Mouse (Mus musculus): ENCODE measurements around the gene Egflam.

Gene Egflam

DNA sequence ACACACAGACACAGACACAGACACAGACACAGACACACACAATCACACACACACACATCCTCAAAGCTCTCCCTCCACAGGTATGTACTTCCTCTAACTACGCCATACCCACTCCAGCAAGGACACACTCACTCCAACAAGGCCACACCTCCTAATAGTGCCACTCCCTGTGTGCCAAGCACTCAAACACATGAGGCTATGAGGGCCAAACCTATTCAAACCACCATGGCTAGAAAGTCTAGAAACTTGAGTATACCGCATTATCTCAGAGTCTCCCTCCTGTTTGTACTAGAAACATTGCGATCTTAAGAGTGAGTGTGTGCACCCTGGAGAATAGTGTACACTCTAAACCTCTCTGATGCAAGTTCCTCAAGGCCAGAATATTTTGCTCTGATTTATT lies 182.3 kb downstream of the Egflam start:
- DNase-seq: no peak

DNA sequence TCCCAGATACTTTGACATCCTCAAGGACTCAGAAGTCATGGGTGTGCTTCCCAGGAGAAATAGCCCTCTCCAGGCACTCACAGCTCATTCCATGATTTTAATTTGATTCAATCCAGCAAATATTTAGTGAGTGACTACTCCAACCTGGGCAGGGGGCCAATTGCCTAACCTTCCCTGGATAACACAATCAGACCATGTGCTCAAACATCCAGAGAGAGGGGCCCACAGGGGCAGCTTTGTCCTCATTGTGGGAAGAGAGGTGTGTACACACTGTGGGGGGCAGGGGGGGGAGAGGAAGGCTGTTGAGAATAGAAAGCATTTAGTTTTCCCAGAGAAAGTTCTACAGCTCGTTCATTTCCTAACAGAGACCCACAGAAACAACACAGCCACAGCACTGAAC lies 184.5 kb downstream of the Egflam start:
- DNase-seq: peak; percentile 96

DNA sequence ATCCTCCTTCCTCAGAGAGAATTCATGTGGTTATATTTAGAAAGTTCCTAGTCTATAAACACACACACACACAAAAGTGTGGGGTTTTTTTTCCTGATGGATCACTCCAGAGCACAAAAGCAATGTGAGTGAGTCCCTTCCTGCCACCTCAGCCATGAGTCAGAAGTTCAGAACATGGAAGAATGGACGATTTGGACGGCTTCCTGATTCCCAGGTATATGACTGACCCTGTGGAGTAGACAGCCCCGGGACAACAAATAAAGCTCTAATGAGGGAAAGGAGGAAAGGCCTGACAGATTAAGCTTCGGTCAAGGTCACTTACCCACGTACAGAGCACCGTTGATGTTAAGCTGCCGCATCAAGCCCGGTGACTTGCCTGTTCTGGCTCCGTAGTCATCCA lies 190.0 kb downstream of the Egflam start:
- DNase-seq: no peak

DNA sequence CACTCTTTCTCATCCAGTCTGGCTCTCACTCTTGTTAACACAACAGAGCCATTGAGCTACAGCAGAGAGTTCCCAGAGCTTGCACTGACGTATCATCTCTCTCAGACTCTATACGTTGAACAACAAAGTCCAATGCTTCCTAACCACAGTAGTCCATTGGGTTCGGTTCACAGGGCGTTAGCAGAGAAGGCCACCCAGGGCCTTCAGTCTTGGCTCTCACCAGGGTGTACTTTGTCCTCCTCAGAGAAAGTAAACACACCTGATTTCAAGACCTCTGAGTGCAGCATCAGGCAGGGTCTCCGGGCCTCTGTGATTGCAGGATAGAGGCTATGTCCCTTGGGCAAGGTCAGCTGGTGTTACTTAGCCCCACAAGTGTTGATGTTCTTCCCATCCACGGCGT lies 190.9 kb downstream of the Egflam start:
- DNase-seq: no peak

DNA sequence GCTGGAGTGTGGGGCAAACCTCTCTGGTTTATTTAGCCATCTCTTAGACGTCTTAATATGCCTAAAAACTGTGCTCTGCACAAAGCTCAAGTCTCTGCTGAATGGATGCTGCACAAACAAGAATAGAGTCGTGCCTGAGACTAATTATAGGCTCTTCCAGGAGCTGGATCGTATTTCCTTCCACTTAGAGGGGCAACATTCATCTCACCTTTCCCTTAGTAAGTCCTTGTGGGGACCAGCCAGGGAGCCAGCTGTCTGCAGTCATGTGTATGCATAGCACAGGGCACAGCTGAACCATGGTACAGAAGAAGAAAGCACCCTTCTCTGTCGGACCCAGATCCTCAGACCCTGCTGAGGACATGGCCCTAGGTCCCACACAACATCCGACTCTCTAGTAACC lies 192.1 kb downstream of the Egflam start:
- DNase-seq: peak; percentile 93

DNA sequence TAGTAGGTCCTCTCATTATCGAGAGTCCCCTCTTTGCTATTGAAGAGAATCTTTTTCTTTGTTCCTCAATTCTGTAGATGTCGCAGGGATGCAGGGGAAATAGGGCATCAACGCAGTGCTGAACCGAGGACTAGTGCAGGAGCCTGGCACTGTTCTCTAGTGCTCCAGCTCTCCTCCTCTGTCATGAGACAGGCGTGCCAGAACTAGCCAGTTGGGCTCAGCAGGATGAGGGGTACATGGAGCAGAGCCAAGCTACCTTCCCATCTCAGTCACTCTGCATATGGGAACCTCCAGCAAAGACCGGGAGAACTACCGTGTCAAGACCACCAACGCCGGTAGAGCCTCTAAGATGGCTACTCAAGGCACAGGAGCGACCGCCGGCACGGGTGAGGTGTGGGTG lies 193.3 kb downstream of the Egflam start:
- DNase-seq: peak; percentile 89

DNA sequence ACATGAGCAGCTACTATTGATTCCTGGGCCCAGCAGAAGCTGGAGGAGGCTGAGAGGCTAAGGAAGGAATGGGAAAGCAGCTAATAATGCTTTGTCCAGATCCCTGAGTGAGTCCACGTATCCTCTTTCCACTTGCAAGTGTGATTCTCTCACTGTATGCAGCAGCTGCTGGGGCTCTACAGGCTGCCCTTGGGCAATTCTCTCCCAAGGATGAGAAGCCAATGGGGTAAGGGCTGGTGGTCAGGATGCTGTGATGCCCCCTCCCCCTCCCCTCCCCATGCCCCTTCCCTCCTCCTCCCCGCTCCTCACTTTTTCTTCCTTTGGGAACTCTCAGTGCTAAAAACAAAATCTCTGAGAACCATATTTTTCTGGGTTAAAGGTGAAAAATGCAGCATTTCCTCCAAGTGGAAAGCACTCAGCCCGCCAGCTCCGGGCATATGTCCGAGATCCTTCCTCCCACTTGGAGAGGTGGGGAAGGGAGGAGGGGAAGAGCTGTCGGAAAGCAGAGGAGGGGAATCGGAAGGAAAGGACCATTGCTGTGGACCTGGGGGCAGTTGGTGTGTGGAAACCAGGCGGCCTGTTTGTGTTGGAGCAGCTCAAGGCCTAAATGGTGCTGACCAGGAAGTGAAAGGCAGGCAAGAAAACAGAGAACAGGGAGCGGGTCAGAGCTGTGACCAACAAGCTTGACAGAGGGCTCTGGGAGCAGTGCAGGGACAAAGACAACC lies 194.4 kb downstream of the Egflam start:
- peak; percentile 98 for DNase-seq

DNA sequence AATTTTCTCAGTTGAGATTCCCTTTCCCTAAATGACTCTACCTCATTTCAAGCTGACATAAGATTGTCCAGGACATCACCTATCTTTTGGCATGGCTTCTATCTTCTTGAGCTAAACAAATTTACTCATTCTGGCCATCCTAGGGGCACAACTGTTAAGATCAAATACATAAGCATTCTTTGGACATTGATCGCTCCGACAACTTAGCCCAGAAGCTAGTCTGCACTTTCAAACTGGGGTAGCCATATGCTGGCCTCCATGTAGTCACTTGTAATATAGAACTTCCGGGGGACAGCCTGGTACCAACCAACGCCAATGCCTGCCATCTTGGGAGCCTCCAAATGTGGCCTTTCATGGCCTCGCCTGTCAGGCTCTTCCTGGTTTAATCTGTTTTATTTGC lies 195.2 kb downstream of the Egflam start:
- peak; percentile 79 for DNase-seq

DNA sequence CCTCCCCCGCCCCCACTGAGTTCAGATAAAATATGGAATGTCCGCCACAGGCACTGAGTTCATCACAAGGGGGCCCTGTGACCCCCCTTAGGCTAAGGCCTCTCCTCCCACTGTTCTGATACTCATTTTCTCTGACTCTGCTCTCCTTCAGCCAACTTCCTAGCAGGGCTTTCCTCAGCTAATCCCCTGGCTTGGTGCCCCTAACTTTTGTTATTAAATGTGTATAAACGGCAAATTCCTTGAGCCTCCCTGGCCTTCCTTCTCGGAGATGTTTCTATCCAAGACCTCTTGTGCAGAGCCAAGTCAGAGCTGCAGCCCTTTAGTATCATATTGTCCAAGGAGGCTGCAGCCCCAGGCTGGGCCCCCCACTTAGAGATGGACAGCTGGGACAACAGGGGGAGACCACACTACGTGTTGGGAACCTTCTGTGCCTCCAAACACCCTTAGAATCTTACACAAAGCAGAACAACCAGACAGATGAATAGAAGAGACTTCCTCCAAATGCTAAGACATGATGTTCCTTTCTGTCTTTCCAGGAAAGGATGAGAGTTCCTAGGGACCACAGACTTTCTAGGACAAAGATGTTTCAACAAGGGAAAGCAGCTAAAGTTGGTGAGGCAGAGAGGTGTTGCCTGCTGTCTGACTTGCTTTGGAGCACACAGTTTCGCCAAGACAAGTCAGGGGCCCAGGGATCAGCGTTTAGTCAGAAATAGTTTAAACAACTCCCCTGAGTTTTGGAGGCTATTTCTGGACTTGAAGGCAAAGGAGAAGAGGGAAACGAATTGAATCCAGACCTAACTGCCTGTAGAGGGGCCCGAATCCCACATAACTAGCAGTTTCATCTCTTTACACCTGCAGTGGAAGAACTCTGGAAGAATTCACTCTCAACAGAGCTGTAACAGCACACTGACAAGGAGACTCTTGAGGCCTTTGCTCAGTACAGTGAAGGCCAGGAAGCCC lies 196.5 kb downstream of the Egflam start:
- peak; percentile 94 for DNase-seq

DNA sequence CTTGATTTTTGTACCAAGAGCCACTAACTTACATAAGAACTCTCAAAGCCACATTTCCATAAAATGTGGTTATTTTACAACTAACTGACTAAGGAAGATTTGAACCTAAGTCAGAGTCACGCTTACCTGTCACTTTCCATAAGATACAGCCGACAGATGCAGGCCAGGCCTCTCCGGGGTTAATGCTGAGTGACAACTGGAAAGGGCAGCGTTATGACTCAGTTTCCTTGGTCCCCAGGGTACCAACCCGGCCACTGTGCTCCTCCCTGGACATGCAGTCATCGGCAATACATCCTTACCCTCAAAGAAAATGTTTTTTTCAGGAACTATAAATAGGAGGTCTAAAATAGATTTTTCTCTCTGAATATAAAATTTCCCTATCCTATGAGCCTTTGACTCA lies 197.9 kb downstream of the Egflam start:
- DNase-seq: no peak

DNA sequence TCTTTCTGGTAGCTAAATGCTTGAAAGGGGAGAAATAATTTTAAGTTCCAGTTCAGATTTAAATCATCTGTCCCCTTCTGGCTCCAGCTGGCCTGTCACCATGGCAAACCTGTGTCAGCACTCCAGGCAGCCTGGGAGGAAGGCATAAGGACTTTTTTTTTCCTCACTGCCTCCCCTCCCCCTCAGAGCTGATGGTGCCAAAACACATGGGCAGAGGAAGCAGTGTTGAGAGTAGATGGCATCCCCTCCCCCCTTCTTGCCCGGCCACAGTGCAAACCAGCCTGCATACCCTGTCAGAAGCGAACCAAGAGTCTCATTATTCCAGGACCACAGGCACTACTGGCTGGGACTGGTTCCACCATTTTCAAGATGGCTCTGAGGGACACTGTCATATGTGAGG lies 199.4 kb downstream of the Egflam start:
- DNase-seq: peak; percentile 94

DNA sequence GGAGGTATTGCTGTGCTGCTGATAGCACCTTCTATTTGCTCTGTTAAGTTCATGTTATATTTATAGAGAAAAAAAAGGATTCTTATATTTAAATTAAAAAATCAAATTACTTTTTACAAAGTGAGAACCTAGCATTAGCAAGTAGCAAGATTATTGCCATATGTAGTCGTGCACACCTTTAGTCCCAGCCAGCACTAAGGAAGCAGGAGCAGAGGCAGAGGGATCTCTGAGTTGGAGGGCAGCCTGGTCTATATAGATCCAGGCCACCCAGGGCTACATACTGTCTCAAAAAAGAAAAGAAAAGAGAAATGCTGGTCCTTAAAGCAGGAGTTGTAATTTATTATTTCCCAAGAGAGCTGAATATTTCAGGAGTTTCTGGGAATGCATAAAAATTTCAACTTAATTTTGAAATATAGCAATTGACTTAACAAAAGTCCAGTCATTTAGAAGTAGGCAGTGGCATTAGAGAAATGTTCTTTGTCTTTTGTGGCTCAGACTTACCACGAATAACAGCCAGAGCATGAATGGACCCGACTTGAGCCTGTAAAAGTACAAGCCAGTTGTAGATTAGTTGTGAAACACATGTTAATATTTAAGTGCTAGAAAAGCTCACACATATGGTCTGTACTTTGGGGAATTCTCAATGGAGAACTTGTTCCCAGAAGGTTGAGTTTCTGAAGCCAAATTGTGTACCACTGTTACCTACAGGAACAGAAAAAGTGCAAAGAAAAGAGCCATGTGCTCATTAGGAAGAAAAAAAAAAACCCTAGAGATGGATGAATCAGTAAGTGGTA lies 200.3 kb downstream of the Egflam start:
- DNase-seq: no peak

DNA sequence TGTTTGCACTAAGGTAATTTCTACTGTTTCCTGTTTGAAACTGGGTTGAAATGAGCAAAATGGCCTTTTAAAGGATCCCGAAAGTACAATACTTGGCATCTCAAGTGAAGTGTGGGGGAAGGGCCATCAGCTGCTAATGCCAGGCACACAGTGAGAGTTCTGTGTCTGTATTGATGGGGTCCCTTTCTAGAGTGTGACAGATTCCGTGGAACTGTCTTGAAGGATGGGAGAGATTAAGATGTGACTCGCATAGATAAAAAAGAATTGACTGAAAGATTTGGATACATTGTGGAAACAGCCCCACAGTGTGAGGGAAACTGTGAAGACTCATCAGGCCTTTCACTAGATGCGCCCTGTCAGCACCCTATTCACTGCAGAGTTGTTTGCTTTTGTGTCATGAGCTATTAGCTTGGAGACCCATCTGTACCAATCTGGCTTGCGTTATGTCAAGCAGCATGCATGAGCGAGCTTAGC lies 203.4 kb downstream of the Egflam start:
- peak; percentile 42 for DNase-seq

DNA sequence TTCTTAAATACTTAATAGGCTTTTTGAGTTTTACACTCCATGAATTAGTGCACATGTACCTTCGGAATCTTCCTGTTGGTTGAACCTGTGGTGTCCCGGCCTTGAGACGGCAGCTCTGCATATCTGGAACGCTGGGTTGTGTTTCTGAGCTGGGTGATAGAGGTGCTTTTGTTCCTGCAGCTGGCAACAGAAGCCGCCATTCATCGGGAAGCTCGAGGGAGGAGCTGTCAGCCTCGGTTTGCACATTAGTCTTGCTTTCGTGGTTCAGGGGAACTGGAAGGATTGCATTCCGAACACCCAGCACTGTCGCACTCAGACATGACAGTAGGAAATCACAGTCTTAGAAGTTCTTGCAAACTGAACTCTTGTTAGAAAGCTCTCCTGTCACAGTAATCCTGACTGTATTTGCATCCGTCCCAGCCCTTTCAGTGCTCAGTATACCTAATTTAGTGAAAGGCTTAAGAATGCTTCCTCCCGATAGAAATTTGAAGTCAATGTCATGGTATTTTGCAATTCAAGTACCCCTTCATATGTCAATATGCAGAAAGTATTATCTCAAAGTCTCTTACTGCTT lies 204.0 kb downstream of the Egflam start:
- peak; percentile 80 for DNase-seq

DNA sequence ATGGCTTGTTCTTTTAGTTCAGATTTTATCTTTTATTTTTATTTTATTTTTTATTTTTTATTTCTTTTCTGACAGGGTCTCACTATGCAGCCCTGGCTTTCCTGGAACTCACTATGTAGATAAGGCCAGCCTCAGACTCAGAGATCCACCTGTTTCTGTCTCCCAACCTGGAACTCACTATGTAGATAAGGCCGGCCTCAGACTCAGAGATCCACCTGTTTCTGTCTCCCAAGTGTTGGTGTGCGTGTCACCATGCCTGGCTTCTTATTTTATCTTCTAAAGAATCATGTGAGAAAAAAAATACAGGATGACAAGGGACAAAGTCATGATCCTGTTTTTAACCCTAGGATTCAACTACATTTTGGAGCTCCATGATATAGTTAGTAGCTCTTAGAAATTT lies 205.6 kb downstream of the Egflam start:
- no peak for DNase-seq

DNA sequence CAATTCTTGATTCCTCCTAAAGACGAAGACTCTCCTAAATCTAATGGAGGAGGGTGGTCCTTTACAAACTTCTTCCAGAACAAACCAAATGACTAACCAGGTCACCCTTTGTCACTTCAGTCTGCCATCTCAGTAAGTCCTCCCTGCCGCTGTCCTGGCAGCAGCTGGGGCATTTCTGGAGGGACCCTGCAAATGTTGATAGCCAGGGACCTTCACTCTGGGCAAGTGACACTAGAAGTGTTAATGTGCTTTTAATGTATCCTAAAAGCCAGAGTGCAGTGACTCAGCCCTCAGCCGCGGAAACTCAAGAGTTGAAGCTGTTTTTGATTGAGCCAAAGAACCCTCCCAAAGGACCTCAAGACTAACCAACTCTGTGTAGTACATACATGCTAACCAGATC lies 207.1 kb downstream of the Egflam start:
- peak; percentile 87 for DNase-seq

DNA sequence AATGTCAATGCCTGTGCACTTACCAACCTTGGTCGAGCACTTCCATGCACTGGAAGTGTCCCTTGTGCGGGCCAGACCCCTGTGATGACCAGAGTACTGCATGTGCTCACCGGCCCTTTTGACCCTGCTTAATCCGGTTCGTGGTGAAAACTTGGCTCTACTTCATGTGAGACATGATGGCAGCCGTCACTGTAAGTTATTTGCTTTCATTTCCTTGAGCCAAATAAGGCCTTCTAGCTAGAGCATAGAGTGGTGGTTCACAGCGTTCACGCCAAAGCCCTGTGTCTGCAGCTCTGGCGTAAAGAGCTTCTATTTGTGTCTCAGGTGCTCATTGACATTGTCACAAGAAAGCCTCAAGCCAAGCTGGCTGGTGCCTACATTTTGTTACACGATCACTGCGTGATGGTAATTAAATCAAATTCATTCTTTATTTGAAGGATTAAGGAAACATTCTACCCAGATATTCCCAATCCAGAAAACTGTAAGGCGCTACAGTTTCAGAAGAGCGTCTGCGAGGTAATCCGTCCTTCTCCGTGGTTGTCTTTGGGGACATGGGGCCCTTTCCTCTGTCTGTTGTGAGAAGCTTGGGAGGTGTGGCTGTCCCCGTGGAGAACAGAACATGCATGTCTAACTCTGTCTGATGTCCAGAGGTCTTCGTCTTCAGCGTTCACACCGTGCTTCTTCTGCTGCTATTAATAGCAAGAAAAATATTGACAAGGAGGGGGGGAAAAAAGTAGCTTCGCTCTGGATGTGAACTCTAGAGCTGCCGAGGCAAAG lies 208.3 kb downstream of the Egflam start:
- DNase-seq: peak; percentile 97

DNA sequence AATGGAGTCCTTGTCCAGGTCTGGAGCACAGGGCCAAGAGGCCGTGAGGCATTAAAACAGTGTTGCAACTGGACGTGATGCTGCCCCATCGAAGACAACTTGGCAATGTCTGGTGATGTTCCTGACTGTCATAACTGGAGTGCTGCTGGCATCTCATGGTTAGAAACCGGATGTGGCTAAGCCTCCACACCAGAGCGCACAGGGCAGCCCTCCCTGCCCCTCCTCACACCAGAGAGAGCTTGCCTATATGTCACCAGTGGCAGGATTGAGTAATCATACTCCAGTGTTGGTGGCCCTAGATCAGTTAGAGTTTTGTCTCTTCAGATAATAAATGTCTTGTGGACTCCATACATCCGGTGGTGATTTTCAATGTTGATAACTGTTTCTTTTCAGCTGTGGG lies 210.5 kb downstream of the Egflam start:
- peak; percentile 89 for DNase-seq

DNA sequence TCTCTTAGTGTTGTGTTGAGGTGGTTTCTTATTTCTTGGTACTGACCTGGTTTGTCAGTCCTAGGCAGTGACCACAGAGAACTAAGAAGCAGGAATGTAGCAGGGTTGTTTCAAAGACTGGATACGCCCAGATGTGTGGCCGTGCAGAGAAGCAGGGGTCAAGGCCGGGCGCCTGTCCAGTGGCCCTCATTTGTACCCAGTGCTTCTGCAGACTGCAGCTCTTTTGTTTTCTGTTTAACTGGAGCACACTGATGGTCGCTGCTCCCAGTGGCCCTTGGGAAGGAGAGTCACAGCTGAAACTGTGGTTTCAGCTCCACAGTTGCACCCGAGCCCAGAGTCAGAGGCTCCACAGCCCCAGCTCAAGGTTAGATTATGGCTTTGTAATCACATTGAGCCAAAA lies 217.6 kb downstream of the Egflam start:
- no peak for DNase-seq

DNA sequence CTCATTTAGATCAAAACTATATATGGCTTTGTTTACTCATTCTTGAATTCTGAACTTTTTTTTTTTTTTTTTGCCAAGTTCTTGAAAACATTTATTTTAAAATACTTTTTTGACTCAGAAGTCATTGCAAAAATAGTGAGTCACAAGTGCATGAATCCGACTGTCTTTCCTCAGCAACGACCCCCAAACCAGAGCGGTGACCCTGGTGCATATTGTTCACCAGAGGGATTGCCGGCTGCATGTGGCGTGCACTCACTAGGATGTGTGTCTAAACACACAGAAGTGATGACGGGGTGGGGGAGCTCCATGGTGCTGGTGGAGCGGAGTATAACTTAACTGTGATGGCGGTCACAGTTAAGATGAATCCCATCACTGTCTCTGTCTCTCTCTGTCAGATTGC lies 224.4 kb downstream of the Egflam start:
- DNase-seq: peak; percentile 71

DNA sequence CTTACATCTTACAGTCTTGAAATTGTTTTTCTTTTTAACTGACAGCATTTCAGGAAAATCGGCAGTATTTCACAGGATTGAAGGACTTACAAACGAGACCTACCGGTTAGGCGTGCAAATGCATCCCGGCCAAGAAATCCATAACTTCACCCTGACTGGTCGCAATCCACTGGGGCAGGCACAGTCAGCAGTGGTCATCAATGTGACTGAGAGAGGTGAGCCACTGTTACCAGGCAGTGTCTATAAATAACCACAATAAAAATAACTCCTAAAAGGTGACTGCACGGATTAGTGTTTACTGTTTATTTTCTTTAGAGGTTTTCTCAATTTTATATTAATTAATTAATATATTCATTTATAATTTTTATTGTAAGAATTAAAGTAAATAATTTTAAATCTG lies 224.8 kb downstream of the Egflam start:
- DNase-seq: peak; percentile 94

DNA sequence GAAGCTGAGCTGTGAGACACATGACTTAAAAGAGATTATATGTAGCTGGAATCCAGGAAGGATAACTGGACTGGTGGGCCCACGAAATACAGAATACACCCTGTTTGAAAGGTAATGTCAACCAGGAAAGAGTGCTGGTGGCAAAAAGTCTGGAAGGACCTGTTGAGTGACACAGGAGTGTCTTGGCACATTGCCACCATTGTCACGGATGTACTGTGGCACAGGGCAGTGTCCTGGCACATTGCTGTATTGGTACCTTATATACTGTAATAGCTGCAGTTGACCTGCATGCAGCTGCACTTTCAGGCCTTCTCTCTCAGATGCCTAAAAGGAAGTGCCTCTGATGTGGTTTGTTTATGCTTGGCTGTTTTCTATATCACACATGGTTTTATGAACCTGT lies 225.3 kb downstream of the Egflam start:
- DNase-seq: peak; percentile 95

All from heart, adult 11 months (tissue).